ENCODE assay signal across 18 mouse cellular contexts in the genomic region with DNA sequence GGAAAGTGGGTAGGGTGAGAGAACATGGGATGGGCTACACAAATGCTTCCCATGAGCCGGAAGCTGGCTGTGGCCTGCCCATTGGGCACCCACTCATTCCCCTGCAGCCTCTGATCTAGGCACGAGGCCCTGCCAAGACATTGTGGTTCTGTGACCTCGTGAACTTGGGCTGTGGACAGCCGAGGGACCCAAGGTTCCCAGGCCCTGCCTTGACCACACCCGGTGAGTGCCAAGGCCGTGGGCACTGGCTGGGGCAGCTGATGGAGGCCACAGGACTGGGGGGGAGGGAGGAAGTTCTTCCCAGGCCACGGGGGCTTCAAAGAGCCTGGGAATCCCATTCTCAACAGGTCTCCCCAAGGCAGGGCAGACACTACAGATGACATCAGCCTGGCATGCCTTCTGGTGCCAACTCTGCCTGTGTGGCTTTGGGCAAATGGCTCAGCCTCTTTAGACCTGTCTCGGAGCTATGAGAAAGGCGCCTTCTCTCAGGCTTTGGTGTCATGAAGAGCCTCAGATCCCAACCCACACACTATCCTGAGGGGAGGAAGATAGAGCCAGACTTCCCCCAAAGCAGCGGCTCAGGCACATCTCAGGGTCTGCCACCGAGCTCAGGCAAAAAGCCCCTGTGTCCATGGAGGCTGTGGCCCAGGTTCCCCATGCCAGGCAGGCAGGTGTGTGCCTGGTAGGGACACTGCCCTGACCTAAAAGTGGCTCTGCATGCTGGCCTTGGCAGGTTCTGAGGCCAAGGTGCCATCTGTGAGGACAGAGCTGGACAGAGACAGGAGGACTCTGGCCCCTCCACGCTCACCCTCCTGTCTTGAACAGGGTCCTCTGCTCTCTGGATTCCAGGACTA. TPM values are rescaled to one million over a fixed set of nuclear protein-coding genes. Genes with fewer than 3 reads are reported as not detected.
DNase-seq lines count a peak whose midpoint lies in the region; ATAC-seq lines count a peak whose summit lies in the region.
"Had no signal": no experiment of that assay in that cellular context is flagged by ENCODE, and none has a peak within 500 bp of the region (broad histone marks: within the 10 kb centered on the region; RNA-seq: fewer than 3 reads in every experiment).

No protein-coding gene starts in this region.

- H3K9me3 ChIP-seq in limb, embryonic 12.5 days, result no peaks in the 10 kb centered on the region
- no peaks in the 10 kb centered on the region for H3K9me3 ChIP-seq in limb, embryonic 10.5 days (replicated peaks)
- H3K9me3 ChIP-seq in forebrain, embryonic 16.5 days (ENCODE audit: control insufficient read depth, low read length), result no peaks in the 10 kb centered on the region
- no peaks in the 10 kb centered on the region for H3K9me3 ChIP-seq in midbrain, embryonic 15.5 days
- H3K9me3 ChIP-seq: lung, embryonic 15.5 days; neural tube, embryonic 12.5 days had no signal

- peaks cover 10% of the 10 kb centered on the region for H3K27me3 ChIP-seq in limb, embryonic 12.5 days
- H3K27me3 ChIP-seq in limb, embryonic 10.5 days (ENCODE audit: low read depth, poor library complexity, severe bottlenecking), result peaks cover 17% of the 10 kb centered on the region
- no peaks in the 10 kb centered on the region; the same call in 1 of the 2 replicates for H3K27me3 ChIP-seq in forebrain, embryonic 16.5 days (replicated peaks; ENCODE audit: control insufficient read depth, insufficient read depth, low read length)
- no peaks in the 10 kb centered on the region for H3K27me3 ChIP-seq in midbrain, embryonic 15.5 days (replicated peaks)
- H3K27me3 ChIP-seq: lung, embryonic 15.5 days; neural tube, embryonic 12.5 days had no signal

- 80% methylated on average over 12 of the region's 12 CpGs for WGBS in limb, embryonic 12.5 days
- 80% methylated on average over 12 of the region's 12 CpGs for WGBS in limb, embryonic 10.5 days
- 74% methylated on average over 12 of the region's 12 CpGs for WGBS in forebrain, embryonic 16.5 days
- 82% methylated on average over 12 of the region's 12 CpGs for WGBS in midbrain, embryonic 15.5 days

- no peak overlapping the region for H3K4me3 ChIP-seq in limb, embryonic 12.5 days (replicated peaks)
- H3K4me3 ChIP-seq in limb, embryonic 10.5 days, result no peak overlapping the region
- H3K4me3 ChIP-seq in forebrain, embryonic 16.5 days (replicated peaks; ENCODE audit: low read length), result no peak overlapping the region
- H3K4me3 ChIP-seq in midbrain, embryonic 15.5 days, result no peak overlapping the region
- H3K4me3 ChIP-seq: erythroblast, embryonic 14.5 days; lung, embryonic 15.5 days; neural tube, embryonic 12.5 days had no signal

- no peak for ATAC-seq in limb, embryonic 12.5 days (ENCODE audit: insufficient number of reproducible peaks, insufficient read depth, low FRiP score, low TSS enrichment, low read depth)
- ATAC-seq in erythroblast, adult 5-6 weeks (replicated peaks; ENCODE audit: low FRiP score, poor library complexity, severe bottlenecking), result no peak
- ATAC-seq in forebrain, embryonic 16.5 days, result no peak
- ATAC-seq in midbrain, embryonic 15.5 days (replicated peaks), result no peak
- ATAC-seq: hindbrain, embryonic 16.5 days; midbrain, embryonic 16.5 days had no signal

- no peak overlapping the region for H3K9ac ChIP-seq in limb, embryonic 12.5 days (replicated peaks)
- no peak overlapping the region for H3K9ac ChIP-seq in forebrain, embryonic 16.5 days (replicated peaks; ENCODE audit: low read depth, low read length)
- no peak overlapping the region for H3K9ac ChIP-seq in midbrain, embryonic 15.5 days
- H3K9ac ChIP-seq: lung, embryonic 15.5 days; neural tube, embryonic 12.5 days had no signal

- H3K4me2 ChIP-seq in limb, embryonic 12.5 days, result 0 out of 2 replicates have a peak overlapping the region, but pooled peaks have one; percentile 19
- no peak overlapping the region for H3K4me2 ChIP-seq in forebrain, embryonic 16.5 days (ENCODE audit: low read length)
- no peak overlapping the region for H3K4me2 ChIP-seq in midbrain, embryonic 15.5 days
- H3K4me2 ChIP-seq: liver, embryonic 11.5 days; lung, embryonic 15.5 days; neural tube, embryonic 12.5 days had no signal

- H3K36me3 ChIP-seq in limb, embryonic 12.5 days, result no peaks in the 10 kb centered on the region
- H3K36me3 ChIP-seq in limb, embryonic 10.5 days, result no peaks in the 10 kb centered on the region
- no peaks in the 10 kb centered on the region for H3K36me3 ChIP-seq in forebrain, embryonic 16.5 days (ENCODE audit: control insufficient read depth, insufficient read depth)
- no peaks in the 10 kb centered on the region for H3K36me3 ChIP-seq in midbrain, embryonic 15.5 days (replicated peaks)
- H3K36me3 ChIP-seq: lung, embryonic 15.5 days; neural tube, embryonic 12.5 days had no signal

- no peak overlapping the region for H3K27ac ChIP-seq in limb, embryonic 12.5 days
- no peak overlapping the region for H3K27ac ChIP-seq in limb, embryonic 10.5 days
- no peak overlapping the region for H3K27ac ChIP-seq in forebrain, embryonic 16.5 days (ENCODE audit: low read length)
- no peak overlapping the region for H3K27ac ChIP-seq in midbrain, embryonic 15.5 days
- H3K27ac ChIP-seq: lung, embryonic 15.5 days; neural tube, embryonic 12.5 days had no signal

- peaks cover 36% of the 10 kb centered on the region for H3K4me1 ChIP-seq in limb, embryonic 12.5 days (replicated peaks)
- peaks cover 62% of the 10 kb centered on the region for H3K4me1 ChIP-seq in limb, embryonic 10.5 days
- peaks cover 11% of the 10 kb centered on the region for H3K4me1 ChIP-seq in forebrain, embryonic 16.5 days (replicated peaks; ENCODE audit: control insufficient read depth, insufficient read depth, low read length)
- H3K4me1 ChIP-seq in midbrain, embryonic 15.5 days, result peaks cover 12% of the 10 kb centered on the region; the same call in 1 of the 2 replicates

- no peak for DNase-seq in limb, embryonic 10.5 days (ENCODE audit: low spot score)
- peak; percentile 98 for DNase-seq in brain, adult 2 months (ENCODE audit: low read depth, low spot score)
- peak; percentile 86 to 90 for DNase-seq in cerebellum, postnatal 10 days
- DNase-seq: heart, adult 18-20 months; heart, postnatal 14 days; kidney, adult 11 months; kidney, postnatal 14 days had no signal

RNA-seq across cellular contexts. Expression of gene Cdh15, which starts 4.2 kb away (rescaled TPM):
- 18.3 and 20.6 TPM in 2 replicates for polyA plus RNA-seq in limb, embryonic 12.5 days (2016; fragmentation: Nextera tagmentation; extraction: Ambion mirVana)
- 1.8 and 6.3 TPM in 2 replicates for polyA plus RNA-seq in limb, embryonic 10.5 days (2016; fragmentation: Nextera tagmentation; extraction: Ambion mirVana)
- not detected in 2 replicates for total RNA-seq in erythroblast, adult 5-6 weeks (2015; ENCODE audit: low replicate concordance)
- total RNA-seq in erythroblast, adult 5-6 weeks (2017; ENCODE audit: low replicate concordance), result not detected in 2 replicates
- polyA plus RNA-seq in forebrain, embryonic 16.5 days (2015; fragmentation: Nextera tagmentation; extraction: Ambion mirVana), result 1.2 and 1.6 TPM in 2 replicates
- 2.0 and 2.1 TPM in 2 replicates for polyA plus RNA-seq in midbrain, embryonic 15.5 days (2015; fragmentation: Nextera tagmentation; extraction: Ambion mirVana)
- total RNA-seq: heart, adult 18-20 months; heart, postnatal 14 days; megakaryocyte progenitor cell, adult 5-6 weeks had no signal
- polyA plus RNA-seq: erythroblast, embryonic 14.5 days had no signal
